Mouse (Mus musculus): ENCODE measurements around the gene Prkce. TPM values are rescaled to one million over a fixed set of nuclear protein-coding genes. Genes with fewer than 3 reads are reported as not detected.

Gene Prkce
- polyA plus RNA-seq, 1 experiment from 2014 or later = 5.3 TPM

GRCm38 (mm10) chr17:86438763-86439162, 271.2 kb downstream of the Prkce start:
- no peak overlapping the region for H3K4me2 ChIP-seq (replicated peaks)
- no peak for ATAC-seq (ENCODE audit: low FRiP score, low read depth)
- H3K27me3 ChIP-seq = no peaks in the 10 kb centered on the region
- H3K27ac ChIP-seq (replicated peaks) = no peak overlapping the region
- WGBS = 89% methylated on average over 5 of the region's 5 CpGs
- no peaks in the 10 kb centered on the region for H3K9me3 ChIP-seq
- H3K9ac ChIP-seq (replicated peaks) = no peak overlapping the region
- no peak overlapping the region for H3K4me3 ChIP-seq
- H3K4me1 ChIP-seq = no peaks in the 10 kb centered on the region
- no peaks in the 10 kb centered on the region for H3K36me3 ChIP-seq

DNA sequence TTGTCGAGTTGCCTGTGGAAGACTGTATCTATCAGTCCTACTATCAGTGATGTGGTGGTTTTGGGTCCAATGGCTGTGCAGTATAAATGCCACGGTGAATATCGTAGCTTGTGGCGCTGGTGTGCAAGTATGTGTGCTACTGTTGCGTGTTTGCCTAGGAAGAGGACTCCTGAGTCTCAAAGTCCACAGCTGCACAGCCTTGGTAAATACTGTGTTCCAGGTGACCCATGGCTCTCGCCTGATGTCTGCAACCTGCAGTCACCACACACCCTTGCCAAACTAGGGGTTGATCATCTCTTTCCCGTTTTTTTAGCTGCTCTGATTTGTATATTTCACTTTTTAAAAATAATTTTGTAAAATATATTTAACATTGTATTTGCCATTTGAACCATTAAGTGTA, 273.5 kb downstream of the Prkce start:
- ATAC-seq (ENCODE audit: low FRiP score, low read depth) = no peak
- Histone ChIP-seq H3K4me2 (replicated peaks) (no peak overlapping the region), H3K9me3 (no peaks in the 10 kb centered on the region), H3K9ac (replicated peaks) (no peak overlapping the region), H3K4me1 (peaks cover 8% of the 10 kb centered on the region), H3K27me3 (no peaks in the 10 kb centered on the region), H3K36me3 (no peaks in the 10 kb centered on the region), H3K27ac (replicated peaks) (no peak overlapping the region), H3K4me3 (no peak overlapping the region)
- 93% methylated on average over 7 of the region's 7 CpGs for WGBS

DNA sequence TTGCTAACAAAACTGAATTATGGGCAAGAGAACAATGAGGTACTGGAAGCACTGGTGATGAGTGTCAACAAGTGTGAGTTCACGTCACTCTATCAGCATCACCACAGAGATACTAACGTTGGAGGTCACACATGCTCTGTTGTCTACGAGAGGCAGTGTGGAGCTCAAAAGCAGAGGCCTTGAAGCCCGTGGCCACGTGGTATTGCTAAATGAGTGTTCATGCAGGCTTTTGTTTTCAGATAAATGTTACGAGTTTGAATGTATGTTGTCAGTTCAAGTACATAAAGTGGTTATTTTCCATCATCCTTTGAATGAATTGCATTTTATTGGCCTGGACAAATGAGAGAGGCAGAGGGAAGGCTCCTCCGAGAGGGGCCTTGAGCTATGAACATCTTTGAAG, 276.3 kb downstream of the Prkce start:
- Histone ChIP-seq H3K9ac (replicated peaks) (no peak overlapping the region), H3K4me2 (replicated peaks) (no peak overlapping the region), H3K36me3 (no peaks in the 10 kb centered on the region), H3K27me3 (no peaks in the 10 kb centered on the region), H3K9me3 (peaks cover 4% of the 10 kb centered on the region; the same call in 1 of the 2 replicates), H3K4me1 (peaks cover 8% of the 10 kb centered on the region), H3K27ac (replicated peaks) (no peak overlapping the region), H3K4me3 (no peak overlapping the region)
- no peak for ATAC-seq (ENCODE audit: low FRiP score, low read depth)
- WGBS = 81% methylated on average over 7 of the region's 7 CpGs

DNA sequence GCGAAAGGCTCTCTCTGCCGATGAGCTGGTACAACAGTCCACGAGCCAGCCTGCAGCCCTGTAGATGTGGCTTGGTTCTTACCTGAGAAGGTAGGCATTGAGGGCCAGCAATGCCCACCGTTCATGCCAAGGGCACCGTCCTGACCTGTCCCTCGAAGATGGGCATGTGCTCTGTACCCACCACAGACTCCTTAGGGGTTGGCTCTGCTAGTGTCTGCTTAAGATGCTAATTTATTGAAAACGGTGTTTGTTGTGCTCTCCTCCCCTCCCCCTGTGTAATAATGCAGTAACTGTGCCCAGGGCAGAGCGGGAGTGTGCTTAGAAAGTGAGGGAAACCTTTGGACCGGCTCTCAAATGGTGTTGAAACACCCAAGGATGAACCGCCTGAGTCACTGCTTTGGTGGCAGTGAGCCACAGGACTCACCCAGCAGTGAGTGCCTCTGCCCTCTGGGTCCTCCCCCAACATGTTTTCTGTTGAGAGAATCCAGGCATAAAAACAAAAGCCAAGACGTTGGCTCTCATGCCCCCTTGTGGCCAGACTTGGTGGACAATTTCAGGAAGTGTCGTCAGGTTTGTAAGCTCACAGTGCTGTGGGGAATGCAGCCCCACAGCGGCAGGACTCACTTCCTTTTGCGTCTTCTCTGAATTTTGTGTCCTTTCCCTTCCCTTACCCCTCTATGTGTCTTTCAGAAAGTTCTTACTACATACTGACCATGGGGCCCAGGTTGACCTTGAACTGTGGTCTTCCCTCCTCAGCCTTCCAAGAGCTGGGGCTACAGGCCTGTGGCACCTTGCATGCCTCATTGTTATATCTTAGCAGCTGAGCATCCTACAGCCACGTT, 277.2 kb downstream of the Prkce start:
- Histone ChIP-seq H3K4me3 (no peak overlapping the region), H3K27me3 (no peaks in the 10 kb centered on the region), H3K4me2 (replicated peaks) (peak overlapping the region; percentile 21; the same call in 1 of the 2 replicates), H3K9ac (replicated peaks) (no peak overlapping the region), H3K27ac (replicated peaks) (no peak overlapping the region), H3K36me3 (no peaks in the 10 kb centered on the region), H3K4me1 (peaks cover 8% of the 10 kb centered on the region), H3K9me3 (peaks cover 4% of the 10 kb centered on the region; the same call in 1 of the 2 replicates)
- 40% methylated on average over 15 of the region's 15 CpGs for WGBS
- peak; percentile 77 for ATAC-seq (ENCODE audit: low FRiP score, low read depth)

DNA sequence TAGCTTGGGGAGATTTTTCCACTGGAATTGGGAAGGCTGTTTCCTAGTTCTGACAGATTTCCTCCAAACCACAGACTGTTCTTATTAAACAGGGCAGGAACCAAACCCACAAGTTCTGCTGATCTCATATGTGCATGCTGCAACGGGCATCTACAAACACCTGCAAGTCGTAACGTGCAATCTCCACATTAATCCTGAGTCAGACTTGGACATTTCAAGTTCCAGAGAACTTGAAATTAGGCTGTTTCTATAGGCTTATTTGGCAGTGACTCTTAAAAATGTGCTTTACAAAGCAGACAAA, 277.8 kb downstream of the Prkce start:
- H3K9me3 ChIP-seq = peaks cover 4% of the 10 kb centered on the region; the same call in 1 of the 2 replicates
- no peak overlapping the region for H3K27ac ChIP-seq (replicated peaks)
- H3K4me2 ChIP-seq (replicated peaks) = no peak overlapping the region
- no peak overlapping the region for H3K9ac ChIP-seq (replicated peaks)
- 86% methylated on average over 3 of the region's 3 CpGs for WGBS
- no peaks in the 10 kb centered on the region for H3K36me3 ChIP-seq
- no peaks in the 10 kb centered on the region for H3K27me3 ChIP-seq
- no peak overlapping the region for H3K4me3 ChIP-seq
- H3K4me1 ChIP-seq = peaks cover 8% of the 10 kb centered on the region
- no peak for ATAC-seq (ENCODE audit: low FRiP score, low read depth)

DNA sequence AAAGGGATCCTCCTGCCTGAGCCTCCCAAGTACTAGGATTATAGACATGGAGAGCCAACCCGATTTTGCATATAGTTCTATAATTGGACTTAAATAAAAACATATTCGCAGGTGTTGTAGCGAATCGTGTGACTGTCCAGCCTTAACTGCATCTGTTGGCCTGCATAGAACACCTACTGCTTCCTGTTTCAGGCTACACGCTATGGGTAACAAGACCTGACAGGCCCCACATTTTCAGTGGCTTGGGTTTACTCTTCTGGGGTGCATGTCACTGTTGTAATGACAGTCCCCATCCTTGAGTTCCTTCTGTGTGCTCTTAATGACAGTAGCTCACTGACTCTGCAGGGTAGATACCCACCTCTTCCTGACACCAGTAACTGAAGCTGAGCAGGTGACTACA, 278.3 kb downstream of the Prkce start:
- H3K4me2 ChIP-seq (replicated peaks) = no peak overlapping the region
- H3K36me3 ChIP-seq = no peaks in the 10 kb centered on the region
- no peak for ATAC-seq (ENCODE audit: low FRiP score, low read depth)
- 91% methylated on average over 5 of the region's 5 CpGs for WGBS
- H3K9me3 ChIP-seq = peaks cover 4% of the 10 kb centered on the region; the same call in 1 of the 2 replicates
- no peak overlapping the region for H3K27ac ChIP-seq (replicated peaks)
- H3K4me3 ChIP-seq = no peak overlapping the region
- H3K9ac ChIP-seq (replicated peaks) = no peak overlapping the region
- no peaks in the 10 kb centered on the region for H3K27me3 ChIP-seq
- H3K4me1 ChIP-seq = peaks cover 8% of the 10 kb centered on the region

- no peaks in the 10 kb centered on the region for H3K36me3 ChIP-seq
- no peak overlapping the region for H3K4me2 ChIP-seq (replicated peaks)
- no peaks in the 10 kb centered on the region for H3K27me3 ChIP-seq
- no peak overlapping the region for H3K27ac ChIP-seq (replicated peaks)
- WGBS = 83% methylated on average over 4 of the region's 4 CpGs
- no peak overlapping the region for H3K9ac ChIP-seq (replicated peaks)
- ATAC-seq (ENCODE audit: low FRiP score, low read depth) = no peak
- peaks cover 4% of the 10 kb centered on the region; the same call in 1 of the 2 replicates for H3K9me3 ChIP-seq
- H3K4me1 ChIP-seq = peaks cover 8% of the 10 kb centered on the region
- no peak overlapping the region for H3K4me3 ChIP-seq
Observed at GRCm38 (mm10) chr17:86447101-86447598, 279.6 kb downstream of the Prkce start.

GRCm38 (mm10) chr17:86452934-86453333, 285.3 kb downstream of the Prkce start:
- H3K9ac ChIP-seq (replicated peaks) = no peak overlapping the region
- H3K4me3 ChIP-seq = no peak overlapping the region
- ATAC-seq (ENCODE audit: low FRiP score, low read depth) = no peak
- no peaks in the 10 kb centered on the region for H3K27me3 ChIP-seq
- H3K27ac ChIP-seq (replicated peaks) = no peak overlapping the region
- 92% methylated on average over 4 of the region's 4 CpGs for WGBS
- H3K36me3 ChIP-seq = no peaks in the 10 kb centered on the region
- peaks cover 1% of the 10 kb centered on the region; the same call in 1 of the 2 replicates for H3K9me3 ChIP-seq
- H3K4me1 ChIP-seq = no peaks in the 10 kb centered on the region
- H3K4me2 ChIP-seq (replicated peaks) = no peak overlapping the region

DNA sequence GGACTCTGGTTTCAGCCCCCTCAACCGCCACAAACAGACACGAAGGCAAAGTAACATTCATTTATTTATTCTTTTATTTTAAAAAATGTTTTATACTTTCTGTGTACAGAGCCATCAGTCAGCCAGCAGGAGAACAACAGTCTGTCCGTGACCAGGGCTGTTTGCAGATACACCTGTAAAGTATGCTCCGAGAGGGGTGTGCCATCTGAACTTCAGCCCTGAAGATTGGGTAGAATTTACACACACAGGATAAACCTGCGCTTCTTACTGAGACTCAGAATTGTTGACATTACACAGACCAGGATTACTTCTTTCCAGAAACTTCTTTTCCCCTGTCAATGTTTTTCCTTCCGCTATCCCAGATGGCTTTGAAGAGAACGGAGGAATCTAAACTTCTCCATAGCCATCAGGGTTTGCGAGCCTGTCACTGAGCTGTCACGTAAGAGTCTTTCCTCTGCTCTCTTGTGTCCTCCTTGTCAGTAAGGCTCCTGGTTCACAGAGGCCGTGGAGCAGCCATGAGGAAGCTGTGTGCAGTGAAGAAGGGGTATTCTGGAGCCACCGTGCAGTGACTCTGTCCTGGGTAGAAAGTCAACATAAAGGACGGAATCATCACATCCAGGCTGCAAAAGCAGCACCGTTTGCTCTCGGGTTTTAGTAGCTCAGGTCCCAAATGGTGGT, 286.2 kb downstream of the Prkce start:
- Histone ChIP-seq H3K9me3 (no peaks in the 10 kb centered on the region), H3K36me3 (no peaks in the 10 kb centered on the region), H3K27me3 (no peaks in the 10 kb centered on the region), H3K9ac (replicated peaks) (no peak overlapping the region), H3K4me2 (replicated peaks) (no peak overlapping the region), H3K4me3 (no peak overlapping the region), H3K4me1 (no peaks in the 10 kb centered on the region), H3K27ac (replicated peaks) (no peak overlapping the region)
- ATAC-seq (ENCODE audit: low FRiP score, low read depth) = no peak
- WGBS = 86% methylated on average over 14 of the region's 14 CpGs

DNA sequence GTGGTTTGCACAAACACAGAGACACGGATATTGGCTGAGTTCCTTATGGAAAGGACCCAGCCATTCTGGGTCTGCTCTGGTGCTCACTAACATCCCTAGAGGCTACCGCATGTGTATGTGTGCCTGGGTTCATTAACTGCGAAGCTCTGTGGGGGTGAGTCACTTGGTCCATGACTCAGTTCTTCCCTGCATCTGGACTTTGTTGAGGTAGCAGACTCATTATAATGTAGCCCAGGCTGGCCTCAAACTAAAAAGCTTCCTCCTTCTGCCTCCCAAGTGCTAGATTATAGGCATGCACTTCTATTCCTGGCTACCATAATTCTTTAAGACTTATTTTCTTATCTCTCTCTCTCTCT, 286.7 kb downstream of the Prkce start:
- no peak overlapping the region for H3K27ac ChIP-seq (replicated peaks)
- no peaks in the 10 kb centered on the region for H3K4me1 ChIP-seq
- no peak overlapping the region for H3K4me2 ChIP-seq (replicated peaks)
- WGBS = 87% methylated on average over 3 of the region's 3 CpGs
- no peaks in the 10 kb centered on the region for H3K36me3 ChIP-seq
- no peak overlapping the region for H3K9ac ChIP-seq (replicated peaks)
- H3K9me3 ChIP-seq = no peaks in the 10 kb centered on the region
- ATAC-seq (ENCODE audit: low FRiP score, low read depth) = no peak
- H3K4me3 ChIP-seq = no peak overlapping the region
- no peaks in the 10 kb centered on the region for H3K27me3 ChIP-seq

- no peak overlapping the region for H3K4me2 ChIP-seq (replicated peaks)
- WGBS = 85% methylated on average over 6 of the region's 6 CpGs
Observed at GRCm38 (mm10) chr17:86456512-86456911, 288.9 kb downstream of the Prkce start.

DNA sequence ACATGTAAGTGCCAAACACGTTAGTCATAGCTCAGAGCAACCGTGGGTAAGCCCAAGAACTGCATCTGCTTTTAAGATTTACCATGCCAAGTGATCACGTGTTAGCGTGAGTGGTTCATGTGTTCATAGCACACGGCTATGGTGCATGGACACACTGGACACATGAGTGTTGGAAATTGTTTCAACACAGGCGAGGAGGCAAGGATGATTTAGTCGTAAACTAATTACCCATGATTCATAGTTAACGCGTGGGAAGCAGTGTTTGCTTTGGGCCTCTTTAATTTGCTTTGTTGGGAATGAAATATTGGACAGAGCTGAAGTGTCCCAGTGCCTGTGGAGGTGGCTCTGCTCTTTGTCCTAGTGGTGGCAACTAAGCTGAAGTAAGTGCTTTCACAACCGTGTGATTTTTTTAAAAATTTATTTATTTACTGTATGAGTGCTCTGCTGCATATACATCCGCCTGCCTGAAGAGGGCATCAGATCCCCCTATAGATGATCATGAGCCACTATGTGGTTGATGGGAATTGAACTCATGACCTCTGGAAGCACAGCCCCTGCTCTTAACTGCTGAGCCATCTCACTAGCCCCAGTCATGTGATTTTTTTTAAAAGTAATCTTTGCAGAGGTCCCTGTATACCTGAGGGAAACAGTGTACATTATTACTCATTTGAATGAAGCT, 290.9 kb downstream of the Prkce start:
- Histone ChIP-seq H3K4me3 (no peak overlapping the region), H3K27me3 (peaks cover 23% of the 10 kb centered on the region), H3K4me2 (replicated peaks) (no peak overlapping the region), H3K4me1 (no peaks in the 10 kb centered on the region), H3K27ac (replicated peaks) (no peak overlapping the region), H3K36me3 (no peaks in the 10 kb centered on the region), H3K9me3 (no peaks in the 10 kb centered on the region), H3K9ac (replicated peaks) (no peak overlapping the region)
- WGBS = 81% methylated on average over 11 of the region's 11 CpGs
- ATAC-seq (ENCODE audit: low FRiP score, low read depth) = no peak

More at GRCm38 (mm10) chr17:86456512-86456911, 288.9 kb downstream of the Prkce start:
- Histone ChIP-seq H3K27me3 (peaks cover 5% of the 10 kb centered on the region; the same call in 1 of the 2 replicates), H3K4me1 (no peaks in the 10 kb centered on the region), H3K36me3 (no peaks in the 10 kb centered on the region), H3K9ac (replicated peaks) (no peak overlapping the region), H3K9me3 (no peaks in the 10 kb centered on the region), H3K27ac (replicated peaks) (no peak overlapping the region), H3K4me3 (no peak overlapping the region)
- no peak for ATAC-seq (ENCODE audit: low FRiP score, low read depth)

Data from midbrain, embryonic 12.5 days (tissue).